Mouse (Mus musculus) thymus, adult 2 months (tissue): ENCODE measurements around the gene Abcc9. TPM values are rescaled to one million over a fixed set of nuclear protein-coding genes. Genes with fewer than 3 reads are reported as not detected.

Experiments used
- DNase-seq: peaks from one replicate; pipeline ENCODE4 v3.0.0; 2021
- H3K27ac ChIP-seq: fragments of 200-500 bp; 2 replicates; pipeline ENCODE4 v1.5.1; 2012; ENCODE audit warnings: low read length, control low read depth; ENCODE audit not compliant: control insufficient read depth, insufficient read depth
- H3K27me3 ChIP-seq: fragments of 200-500 bp; 2 replicates; pipeline ENCODE4 v1.6.1; 2012; ENCODE audit warnings: mild to moderate bottlenecking, low read length, moderate library complexity, mixed read lengths; ENCODE audit not compliant: control insufficient read depth, insufficient read depth
- H3K36me3 ChIP-seq: fragments of 200-500 bp; 2 replicates; pipeline ENCODE4 v1.6.1; 2012; ENCODE audit warnings: mild to moderate bottlenecking, low read length, moderate library complexity; ENCODE audit not compliant: control insufficient read depth, insufficient read depth
- H3K4me1 ChIP-seq: fragments of 200-500 bp; replicated peaks from 2 replicates; pipeline ENCODE4 v1.6.1; 2012; ENCODE audit warnings: low read length; ENCODE audit not compliant: control insufficient read depth, insufficient read depth
- H3K4me3 ChIP-seq: fragments of 200-500 bp; 2 replicates; pipeline ENCODE4 v1.5.1; 2012; ENCODE audit warnings: mild to moderate bottlenecking, low read length, control low read depth, moderate library complexity; ENCODE audit not compliant: control insufficient read depth, insufficient read depth
- CTCF ChIP-seq: fragments of 200-500 bp; IDR thresholded peaks from 2 replicates; pipeline ENCODE4 v1.5.1; 2012; ENCODE audit warnings: mild to moderate bottlenecking, control low read depth, low read length, moderate library complexity, borderline replicate concordance; ENCODE audit not compliant: control insufficient read depth, poor library complexity, insufficient read depth; ENCODE audit errors: extremely low read depth
- POLR2A ChIP-seq: fragments of 200-500 bp; IDR thresholded peaks from 2 replicates; pipeline ENCODE4 v1.6.1; 2012; ENCODE audit warnings: mild to moderate bottlenecking, low read length, control low read depth, moderate library complexity; ENCODE audit not compliant: control insufficient read depth, poor library complexity, insufficient read depth; ENCODE audit errors: extremely low read depth
- WGBS: fragments of 180-500 bp; shearing (Covaris S2); methylation state at CpG from one replicate; pipeline ENCODE4 v1.1.7; 2018; 5-methylcytosine and 5-hydroxymethylcytosine counted together
- polyA plus RNA-seq: library from polyadenylated mRNA; depleted of rRNA; stranded (reverse); fragments of >200 nt; gene quantifications from 2 replicates; pipeline ENCODE4 v1.2.3, GENCODE M21; 2012; rRNA removed

The Abcc9 gene
- polyA plus RNA-seq, result 1.4 and 2.9 TPM in 2 replicates

DNA sequence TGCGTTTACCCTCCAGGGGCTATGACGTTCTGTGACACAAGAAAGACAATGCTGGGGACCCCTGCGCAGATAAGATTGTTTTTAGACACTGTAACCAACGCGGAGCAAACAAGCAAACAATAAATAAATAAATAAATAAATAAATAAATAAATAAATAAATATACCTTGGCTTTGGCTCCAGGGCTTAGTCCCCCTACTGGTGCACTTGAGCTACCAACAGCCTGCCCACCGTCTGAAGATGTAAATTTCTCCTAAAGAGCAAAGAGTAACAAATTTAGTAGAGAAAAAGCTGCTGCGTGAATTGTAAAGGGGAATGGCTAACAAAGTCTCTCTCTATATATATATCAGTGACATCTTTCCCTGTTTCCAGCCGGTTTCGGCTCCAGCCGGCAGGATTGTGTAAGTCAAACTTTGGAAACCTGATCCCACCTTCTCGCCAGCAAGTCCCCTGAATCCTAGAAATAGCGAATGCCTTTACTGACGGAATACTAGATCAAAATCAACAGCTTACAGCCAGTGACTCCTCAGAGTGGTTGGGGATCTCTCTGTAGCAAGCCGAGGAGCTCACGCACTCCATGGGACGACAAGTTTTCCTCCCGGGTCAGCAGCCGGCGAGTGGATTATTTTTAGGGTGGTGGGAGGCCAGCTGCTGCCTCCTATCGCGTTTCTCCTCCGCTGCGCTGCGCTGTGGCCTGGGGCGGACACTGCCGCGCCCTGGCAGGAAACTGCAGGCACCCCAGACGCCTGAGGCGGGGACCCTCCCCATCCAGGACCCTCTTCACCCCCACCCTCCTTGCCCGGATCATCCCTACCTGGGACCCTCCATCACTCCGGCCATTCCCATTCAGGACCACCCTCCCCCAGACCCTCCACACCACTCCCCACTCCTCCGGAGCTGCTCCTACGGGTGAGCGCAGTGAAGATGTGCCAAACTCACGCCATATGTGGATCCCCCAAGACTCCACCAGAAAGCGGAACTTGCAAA, at the start of gene Abcc9:
Gene Abcc9 (minus strand): TSS at position 664 of the 986 bp plus-strand sequence.
- Histone ChIP-seq H3K36me3 (no peaks in the 10 kb centered on the region), H3K4me1 (no peaks in the 10 kb centered on the region; the same call in 1 of the 2 replicates), H3K27me3 (no peaks in the 10 kb centered on the region), H3K4me3 (no peak within 1 kb of the TSS), H3K27ac (no peak within 1 kb of the TSS)
- no peak for DNase-seq
- WGBS, result 20% methylated on average over 36 of the region's 36 CpGs
- TF ChIP-seq POLR2A, result no peak
- TF ChIP-seq CTCF, result no peak

DNA sequence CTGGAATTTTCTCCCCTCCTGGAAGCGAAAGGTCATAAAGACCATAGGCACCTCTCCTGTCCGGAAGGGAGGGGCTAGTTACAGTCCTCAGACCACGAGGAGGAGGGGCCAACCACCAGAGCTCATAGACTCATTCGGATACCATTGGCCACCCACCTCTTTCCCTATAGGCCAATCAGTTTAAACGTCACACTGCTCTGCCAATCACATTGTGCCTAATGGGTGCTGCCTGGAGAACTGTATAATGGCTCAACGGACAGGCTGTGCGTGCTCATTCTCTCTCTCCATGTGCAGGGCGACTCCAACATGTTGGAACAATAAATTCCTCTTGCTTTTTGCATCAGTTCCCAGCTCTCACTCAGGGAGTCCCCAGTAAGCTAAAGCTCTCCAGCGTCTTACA, 49.2 kb upstream of the Abcc9 start:
- H3K27ac ChIP-seq, result no peak overlapping the region
- no peaks in the 10 kb centered on the region for H3K36me3 ChIP-seq
- WGBS, result 89% methylated on average over 9 of the region's 9 CpGs
- peaks cover 11% of the 10 kb centered on the region for H3K4me1 ChIP-seq
- H3K27me3 ChIP-seq, result no peaks in the 10 kb centered on the region
- no peak for TF ChIP-seq CTCF
- no peak for TF ChIP-seq POLR2A
- H3K4me3 ChIP-seq, result no peak overlapping the region
- DNase-seq, result no peak

DNA sequence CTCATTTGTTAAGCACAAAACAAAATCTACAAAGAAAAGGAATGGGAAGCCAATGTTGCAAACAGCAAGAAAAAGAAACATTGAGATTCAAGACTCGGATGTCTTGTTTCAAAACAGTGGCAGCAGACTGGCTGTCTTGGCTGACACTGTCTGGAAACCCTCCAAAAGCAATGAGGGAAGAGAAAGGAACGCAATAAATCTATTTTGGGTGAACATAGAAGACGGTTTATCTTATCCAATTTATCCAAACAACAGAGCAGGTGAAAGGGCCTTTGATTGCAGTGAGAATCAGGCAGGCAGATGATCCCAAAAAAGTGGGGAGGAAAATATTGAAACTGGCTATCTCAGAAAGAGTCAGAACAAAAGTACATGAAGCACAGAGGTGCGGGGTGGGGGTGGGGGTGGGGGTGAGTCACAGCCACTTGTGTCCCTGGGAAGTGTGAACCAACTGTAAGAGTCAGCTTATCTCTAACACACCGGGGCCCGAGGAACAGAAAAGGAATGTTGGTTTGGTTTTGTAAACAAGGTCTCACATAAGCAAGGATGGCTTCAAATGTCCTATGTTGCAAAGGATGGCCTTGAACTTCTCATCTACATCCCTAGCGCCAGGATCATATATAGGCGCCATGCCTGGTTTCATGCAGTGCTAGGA, 46.1 kb upstream of the Abcc9 start:
- WGBS, result 78% methylated on average over 8 of the region's 8 CpGs
- H3K27ac ChIP-seq, result no peak overlapping the region

DNA sequence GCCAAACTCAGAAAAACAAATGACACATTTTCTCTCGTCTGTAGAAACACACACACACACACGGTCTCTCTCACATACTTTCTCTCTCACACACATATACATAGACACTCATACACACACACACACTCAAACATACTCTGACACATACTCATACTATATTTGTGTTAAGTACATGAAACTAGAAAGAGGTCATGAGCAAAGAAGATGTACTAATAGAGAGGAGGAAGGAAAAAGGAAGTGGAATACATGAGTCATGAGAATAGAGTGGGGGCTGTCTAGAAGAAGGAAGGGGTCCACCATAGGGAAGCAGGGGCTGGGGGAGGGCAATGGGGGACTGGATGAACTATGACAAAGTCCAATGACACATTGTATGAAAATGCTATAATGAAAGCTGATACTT, 45.0 kb upstream of the Abcc9 start:
- 55% methylated on average over 2 of the region's 2 CpGs for WGBS
- H3K36me3 ChIP-seq, result no peaks in the 10 kb centered on the region
- H3K27me3 ChIP-seq, result no peaks in the 10 kb centered on the region
- no peak for DNase-seq
- H3K27ac ChIP-seq, result no peak overlapping the region
- TF ChIP-seq POLR2A, result no peak
- no peak for TF ChIP-seq CTCF
- H3K4me1 ChIP-seq, result peaks cover 6% of the 10 kb centered on the region
- no peak overlapping the region for H3K4me3 ChIP-seq

More for the DNA sequence above, 46.1 kb upstream of the Abcc9 start:
- DNase-seq, result no peak
- Histone ChIP-seq H3K4me3 (no peak overlapping the region), H3K27me3 (no peaks in the 10 kb centered on the region), H3K4me1 (peaks cover 11% of the 10 kb centered on the region), H3K36me3 (no peaks in the 10 kb centered on the region)
- TF ChIP-seq POLR2A, result no peak
- TF ChIP-seq CTCF, result no peak

DNA sequence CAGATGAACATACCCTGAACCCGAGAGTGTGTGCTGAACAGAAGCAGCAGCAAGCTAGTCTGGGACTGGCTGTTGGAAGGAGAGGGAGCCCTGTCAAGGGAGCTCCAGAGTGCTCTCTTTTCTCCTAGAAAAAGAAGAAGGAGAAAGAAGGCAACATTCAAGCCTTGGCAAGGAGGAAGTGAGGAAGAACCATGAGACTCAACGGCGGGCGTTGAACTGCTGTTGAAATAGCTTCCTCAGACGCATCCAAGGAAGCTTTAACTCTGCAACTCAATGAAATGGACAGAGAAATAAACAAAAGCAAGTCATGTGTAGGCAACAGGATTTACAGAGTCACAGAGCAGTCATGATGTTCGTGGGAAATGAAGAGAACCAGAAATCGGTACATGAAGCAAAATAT, 44.6 kb upstream of the Abcc9 start:
- no peaks in the 10 kb centered on the region for H3K36me3 ChIP-seq
- H3K4me1 ChIP-seq, result peaks cover 2% of the 10 kb centered on the region
- TF ChIP-seq POLR2A (no peak), CTCF (no peak)
- DNase-seq, result no peak
- 55% methylated on average over 7 of the region's 7 CpGs for WGBS
- H3K4me3 ChIP-seq, result no peak overlapping the region
- H3K27me3 ChIP-seq, result no peaks in the 10 kb centered on the region
- 0 out of 2 replicates have a peak overlapping the region, but pooled peaks have one; percentile 43 for H3K27ac ChIP-seq

DNA sequence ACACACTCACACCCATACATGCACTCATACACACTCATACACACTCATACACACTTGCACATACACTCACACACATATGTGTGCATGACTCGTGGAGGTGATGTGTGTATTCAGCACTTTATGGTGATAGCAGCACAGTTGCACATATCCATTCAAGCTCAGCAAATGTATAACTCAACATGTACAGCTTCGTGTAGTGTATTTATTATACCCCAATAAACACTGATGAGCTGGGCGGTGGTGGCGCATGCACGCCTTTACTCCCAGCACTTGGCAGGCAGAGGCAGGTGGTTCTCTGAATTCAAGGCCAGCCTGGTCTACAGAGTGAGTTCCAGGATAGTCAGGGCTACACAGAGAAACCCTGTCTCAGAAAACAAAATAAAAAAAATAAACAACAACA, 43.4 kb upstream of the Abcc9 start:
- Histone ChIP-seq H3K27ac (no peak overlapping the region), H3K36me3 (no peaks in the 10 kb centered on the region)
- WGBS, result 97% methylated on average over 5 of the region's 5 CpGs

More for the DNA sequence above, 43.4 kb upstream of the Abcc9 start:
- TF ChIP-seq POLR2A (no peak), CTCF (no peak)
- H3K27me3 ChIP-seq, result no peaks in the 10 kb centered on the region
- no peak for DNase-seq
- H3K4me3 ChIP-seq, result no peak overlapping the region
- H3K4me1 ChIP-seq, result peaks cover 2% of the 10 kb centered on the region; the same call in 1 of the 2 replicates
